Mouse (Mus musculus): ENCODE results near the gene Slit2.

The Slit2 gene

GRCm38 (mm10) chr5:48050637-48051314 lies 67.8 kb downstream of the Slit2 start:
- no peak for DNase-seq (ENCODE audit: low spot score)

GRCm38 (mm10) chr5:48058612-48059011 lies 75.7 kb downstream of the Slit2 start:
- no peak for DNase-seq (ENCODE audit: low spot score)

- DNase-seq (ENCODE audit: low spot score) = no peak
These were observed 77.8 kb downstream of the Slit2 start for GRCm38 (mm10) chr5:48060715-48061114.

GRCm38 (mm10) chr5:48078730-48079129 lies 95.8 kb downstream of the Slit2 start:
- DNase-seq (ENCODE audit: low spot score) = no peak

GRCm38 (mm10) chr5:48081223-48081881 lies 98.4 kb downstream of the Slit2 start:
- DNase-seq (ENCODE audit: low spot score) = no peak

- DNase-seq (ENCODE audit: low spot score) = no peak
These were observed 130.5 kb downstream of the Slit2 start for GRCm38 (mm10) chr5:48113400-48113799.

GRCm38 (mm10) chr5:48114969-48115537 lies 132.1 kb downstream of the Slit2 start:
- no peak for DNase-seq (ENCODE audit: low spot score)

GRCm38 (mm10) chr5:48122651-48123050 lies 139.7 kb downstream of the Slit2 start:
- no peak for DNase-seq (ENCODE audit: low spot score)

GRCm38 (mm10) chr5:48125770-48126423 lies 143.0 kb downstream of the Slit2 start:
- no peak for DNase-seq (ENCODE audit: low spot score)

- DNase-seq (ENCODE audit: low spot score) = no peak
These were observed 147.0 kb downstream of the Slit2 start for GRCm38 (mm10) chr5:48129981-48130380.

GRCm38 (mm10) chr5:48136571-48136970 lies 153.6 kb downstream of the Slit2 start:
- no peak for DNase-seq (ENCODE audit: low spot score)

- DNase-seq (ENCODE audit: low spot score) = no peak
These were observed 156.0 kb downstream of the Slit2 start for GRCm38 (mm10) chr5:48138849-48139487.

GRCm38 (mm10) chr5:48139488-48139862 lies 156.5 kb downstream of the Slit2 start:
- DNase-seq (ENCODE audit: low spot score) = no peak

- DNase-seq (ENCODE audit: low spot score) = no peak
These were observed 163.1 kb downstream of the Slit2 start for GRCm38 (mm10) chr5:48146082-48146481.

GRCm38 (mm10) chr5:48160829-48161228 lies 177.9 kb downstream of the Slit2 start:
- DNase-seq (ENCODE audit: low spot score) = no peak

- DNase-seq (ENCODE audit: low spot score) = no peak
These were observed 198.8 kb downstream of the Slit2 start for GRCm38 (mm10) chr5:48181646-48182302.

- DNase-seq (ENCODE audit: low spot score) = no peak
These were observed 201.4 kb downstream of the Slit2 start for GRCm38 (mm10) chr5:48184358-48184757.

- no peak for DNase-seq (ENCODE audit: low spot score)
These were observed 204.9 kb downstream of the Slit2 start for GRCm38 (mm10) chr5:48187819-48188218.

- no peak for DNase-seq (ENCODE audit: low spot score)
These were observed 216.4 kb downstream of the Slit2 start for GRCm38 (mm10) chr5:48199380-48199779.

- DNase-seq (ENCODE audit: low spot score) = no peak
These were observed 232.3 kb downstream of the Slit2 start for GRCm38 (mm10) chr5:48215248-48215647.

- no peak for DNase-seq (ENCODE audit: low spot score)
These were observed 236.8 kb downstream of the Slit2 start for GRCm38 (mm10) chr5:48219624-48220155.

GRCm38 (mm10) chr5:48225500-48225899 lies 242.6 kb downstream of the Slit2 start:
- DNase-seq (ENCODE audit: low spot score) = no peak
